Mouse (Mus musculus): ENCODE measurements around the gene Dgkh. TPM values are rescaled to one million over a fixed set of nuclear protein-coding genes. Genes with fewer than 3 reads are reported as not detected.

Gene Dgkh
- total and polyA plus RNA-seq, 2 experiments: 0.24 to 1.8 TPM

DNA sequence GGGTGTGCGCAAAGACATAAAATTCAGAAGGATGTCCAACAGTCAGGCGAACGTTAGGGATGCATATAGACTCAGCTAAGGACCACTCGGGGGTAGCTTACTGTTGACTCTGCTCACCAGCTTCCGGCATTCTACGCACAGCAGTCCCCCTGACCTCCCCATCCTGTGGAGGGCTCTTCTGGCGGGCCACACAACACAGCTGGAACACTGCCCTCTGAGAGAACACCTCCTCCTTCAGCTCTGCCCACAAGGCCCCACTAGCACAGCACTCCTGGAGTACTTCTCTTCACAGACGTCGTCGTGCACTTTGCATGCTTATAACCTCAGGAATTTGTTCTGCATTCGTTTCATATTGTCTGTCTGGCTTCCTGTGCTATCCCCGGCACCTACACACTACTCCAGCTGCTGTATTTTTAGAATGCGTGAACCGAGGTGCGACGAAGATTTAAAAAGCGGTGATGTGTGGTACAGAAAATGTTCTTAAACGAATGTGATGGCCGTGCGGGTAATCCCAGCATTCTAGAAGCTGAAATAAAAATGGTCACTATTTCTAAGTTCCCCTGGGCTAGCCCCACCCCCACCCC is 19.9 kb downstream of the Dgkh start:
- no peaks in the 10 kb centered on the region for H3K79me2 ChIP-seq (ENCODE audit: control insufficient read depth, insufficient read depth, low read length)
- TF ChIP-seq POLR2A (IDR thresholded peaks at IDR 0.05; ENCODE audit: extremely low read depth, insufficient read depth, low read length): no peak
- no peak for TF ChIP-seq CTCF (IDR thresholded peaks at IDR 0.05; ENCODE audit: low read depth, low read length)
- no peak for DNase-seq (ENCODE audit: extremely low read depth, low read depth, low spot score)
- H3K4me1 ChIP-seq (ENCODE audit: control insufficient read depth, insufficient read depth, low read length): no peaks in the 10 kb centered on the region
- no peaks in the 10 kb centered on the region for H3K36me3 ChIP-seq (ENCODE audit: control insufficient read depth, insufficient read depth, low read length)
- H3K4me3 ChIP-seq (ENCODE audit: insufficient read depth, low read depth, low read length): no peak overlapping the region
- no peak overlapping the region for H3K9ac ChIP-seq (ENCODE audit: low read depth, low read length)
- H3K27me3 ChIP-seq (ENCODE audit: control insufficient read depth, insufficient read depth, low read length): no peaks in the 10 kb centered on the region
- no peak overlapping the region for H3K27ac ChIP-seq (replicated peaks; ENCODE audit: insufficient read depth, low read depth, low read length)
- 80% methylated on average over 20 of the region's 20 CpGs for WGBS

- no peaks in the 10 kb centered on the region for H3K36me3 ChIP-seq (ENCODE audit: control insufficient read depth, insufficient read depth, low read length)
- DNase-seq (ENCODE audit: extremely low read depth, low read depth, low spot score): no peak
- no peak overlapping the region for H3K4me3 ChIP-seq (ENCODE audit: insufficient read depth, low read depth, low read length)
- no peaks in the 10 kb centered on the region for H3K79me2 ChIP-seq (ENCODE audit: control insufficient read depth, insufficient read depth, low read length)
- H3K9ac ChIP-seq (ENCODE audit: low read depth, low read length): no peak overlapping the region
- TF ChIP-seq CTCF (IDR thresholded peaks at IDR 0.05; ENCODE audit: low read depth, low read length) (no peak), POLR2A (IDR thresholded peaks at IDR 0.05; ENCODE audit: extremely low read depth, insufficient read depth, low read length) (no peak)
- H3K27ac ChIP-seq (replicated peaks; ENCODE audit: insufficient read depth, low read depth, low read length): no peak overlapping the region
- no peaks in the 10 kb centered on the region for H3K4me1 ChIP-seq (ENCODE audit: control insufficient read depth, insufficient read depth, low read length)
- H3K27me3 ChIP-seq (ENCODE audit: control insufficient read depth, insufficient read depth, low read length): no peaks in the 10 kb centered on the region
- WGBS: 77% methylated on average over 4 of the region's 4 CpGs
These were observed 21.9 kb downstream of the Dgkh start for GRCm38 (mm10) chr14:78710647-78711046.

DNA sequence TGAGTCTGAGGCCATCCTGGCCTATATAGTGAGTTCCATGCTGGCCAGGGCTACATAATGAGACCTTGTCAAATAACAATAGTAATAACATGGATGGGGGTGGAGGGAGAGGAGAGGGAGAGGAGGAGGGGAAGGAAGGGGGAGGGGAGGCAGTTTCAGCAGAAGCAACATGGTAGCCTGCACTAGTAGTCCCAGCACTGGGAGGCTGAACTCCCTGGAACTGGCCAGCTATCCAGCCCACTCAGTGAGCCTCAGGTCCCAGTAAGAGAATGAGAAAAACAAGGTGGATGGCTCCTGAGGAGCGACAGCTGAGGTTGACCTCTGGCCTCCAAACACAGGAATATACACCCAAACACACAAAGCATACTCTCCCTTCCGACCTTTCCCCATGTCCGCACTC is 27.0 kb downstream of the Dgkh start:
- Histone ChIP-seq H3K9ac (ENCODE audit: low read depth, low read length) (no peak overlapping the region), H3K27me3 (ENCODE audit: control insufficient read depth, insufficient read depth, low read length) (no peaks in the 10 kb centered on the region), H3K36me3 (ENCODE audit: control insufficient read depth, insufficient read depth, low read length) (no peaks in the 10 kb centered on the region), H3K27ac (replicated peaks; ENCODE audit: insufficient read depth, low read depth, low read length) (no peak overlapping the region), H3K4me1 (ENCODE audit: control insufficient read depth, insufficient read depth, low read length) (no peaks in the 10 kb centered on the region), H3K79me2 (ENCODE audit: control insufficient read depth, insufficient read depth, low read length) (no peaks in the 10 kb centered on the region), H3K4me3 (ENCODE audit: insufficient read depth, low read depth, low read length) (no peak overlapping the region)
- DNase-seq (ENCODE audit: extremely low read depth, low read depth, low spot score): no peak
- WGBS: 79% methylated on average over 3 of the region's 3 CpGs
- TF ChIP-seq POLR2A (IDR thresholded peaks at IDR 0.05; ENCODE audit: extremely low read depth, insufficient read depth, low read length) (no peak), CTCF (IDR thresholded peaks at IDR 0.05; ENCODE audit: low read depth, low read length) (no peak)

- Histone ChIP-seq H3K4me3 (ENCODE audit: insufficient read depth, low read depth, low read length) (no peak overlapping the region), H3K79me2 (ENCODE audit: control insufficient read depth, insufficient read depth, low read length) (no peaks in the 10 kb centered on the region), H3K9ac (ENCODE audit: low read depth, low read length) (no peak overlapping the region), H3K27me3 (ENCODE audit: control insufficient read depth, insufficient read depth, low read length) (no peaks in the 10 kb centered on the region), H3K36me3 (ENCODE audit: control insufficient read depth, insufficient read depth, low read length) (no peaks in the 10 kb centered on the region), H3K4me1 (ENCODE audit: control insufficient read depth, insufficient read depth, low read length) (no peaks in the 10 kb centered on the region), H3K27ac (replicated peaks; ENCODE audit: insufficient read depth, low read depth, low read length) (no peak overlapping the region)
- TF ChIP-seq POLR2A (IDR thresholded peaks at IDR 0.05; ENCODE audit: extremely low read depth, insufficient read depth, low read length) (no peak), CTCF (IDR thresholded peaks at IDR 0.05; ENCODE audit: low read depth, low read length) (no peak)
- DNase-seq (ENCODE audit: extremely low read depth, low read depth, low spot score): no peak
- WGBS: 94% methylated on average over 4 of the region's 4 CpGs
These were observed 28.6 kb downstream of the Dgkh start for GRCm38 (mm10) chr14:78703989-78704388.

- Histone ChIP-seq H3K4me1 (ENCODE audit: control insufficient read depth, insufficient read depth, low read length) (no peaks in the 10 kb centered on the region), H3K79me2 (ENCODE audit: control insufficient read depth, insufficient read depth, low read length) (no peaks in the 10 kb centered on the region), H3K27me3 (ENCODE audit: control insufficient read depth, insufficient read depth, low read length) (no peaks in the 10 kb centered on the region), H3K27ac (replicated peaks; ENCODE audit: insufficient read depth, low read depth, low read length) (no peak overlapping the region), H3K36me3 (ENCODE audit: control insufficient read depth, insufficient read depth, low read length) (no peaks in the 10 kb centered on the region), H3K9ac (ENCODE audit: low read depth, low read length) (no peak overlapping the region), H3K4me3 (ENCODE audit: insufficient read depth, low read depth, low read length) (no peak overlapping the region)
- no peak for TF ChIP-seq POLR2A (IDR thresholded peaks at IDR 0.05; ENCODE audit: extremely low read depth, insufficient read depth, low read length)
- no peak for TF ChIP-seq CTCF (IDR thresholded peaks at IDR 0.05; ENCODE audit: low read depth, low read length)
- 88% methylated on average over 6 of the region's 6 CpGs for WGBS
- no peak for DNase-seq (ENCODE audit: extremely low read depth, low read depth, low spot score)
These were observed 29.2 kb downstream of the Dgkh start for GRCm38 (mm10) chr14:78703361-78703760.

DNA sequence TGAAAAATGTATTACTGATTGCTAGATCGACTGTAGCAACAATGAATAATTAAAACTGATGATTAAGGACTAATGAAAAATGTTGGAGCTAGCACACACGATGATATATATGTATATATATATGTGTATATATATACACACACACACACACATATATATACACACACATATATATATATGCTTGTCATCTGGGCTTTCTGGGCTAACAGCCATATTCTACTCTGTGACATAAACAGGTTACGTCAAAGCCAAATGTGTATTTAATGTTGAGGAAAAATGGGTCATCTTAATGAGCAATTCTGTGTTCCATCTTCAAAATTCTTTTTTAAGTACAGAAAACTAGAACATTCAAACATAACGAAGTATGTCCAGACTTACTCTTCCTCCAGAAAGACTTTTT is 30.5 kb downstream of the Dgkh start:
- DNase-seq (ENCODE audit: extremely low read depth, low read depth, low spot score): no peak
- Histone ChIP-seq H3K4me3 (ENCODE audit: insufficient read depth, low read depth, low read length) (no peak overlapping the region), H3K79me2 (ENCODE audit: control insufficient read depth, insufficient read depth, low read length) (no peaks in the 10 kb centered on the region), H3K36me3 (ENCODE audit: control insufficient read depth, insufficient read depth, low read length) (no peaks in the 10 kb centered on the region), H3K27me3 (ENCODE audit: control insufficient read depth, insufficient read depth, low read length) (no peaks in the 10 kb centered on the region), H3K9ac (ENCODE audit: low read depth, low read length) (no peak overlapping the region), H3K27ac (replicated peaks; ENCODE audit: insufficient read depth, low read depth, low read length) (no peak overlapping the region), H3K4me1 (ENCODE audit: control insufficient read depth, insufficient read depth, low read length) (no peaks in the 10 kb centered on the region)
- TF ChIP-seq CTCF (IDR thresholded peaks at IDR 0.05; ENCODE audit: low read depth, low read length): no peak
- TF ChIP-seq POLR2A (IDR thresholded peaks at IDR 0.05; ENCODE audit: extremely low read depth, insufficient read depth, low read length): no peak
- WGBS: 87% methylated on average over 4 of the region's 4 CpGs
